Mouse (Mus musculus) G1E (cell line): ENCODE measurements around the gene Gm36176.

Source experiments
- CTCF ChIP-seq: IDR thresholded peaks from 2 replicates; pipeline ENCODE4 v1.5.1; 2012; ENCODE audit warnings: low read depth, low read length, inconsistent platforms, mixed read lengths
- GATA1 ChIP-seq: IDR thresholded peaks from 2 replicates; pipeline ENCODE4 v1.6.1; 2012; ENCODE audit warnings: borderline replicate concordance, low read length, inconsistent platforms, mixed read lengths
- POLR2AphosphoS5 ChIP-seq: IDR thresholded peaks from 2 replicates; pipeline ENCODE4 v1.6.1; 2012; ENCODE audit warnings: low read depth, low read length, inconsistent platforms; ENCODE audit not compliant: insufficient replicate concordance

GRCm38 (mm10) chr10:77797677-77798076 is 48.9 kb upstream of the Gm36176 start:
- TF ChIP-seq CTCF (no peak), POLR2AphosphoS5 (no peak), GATA1 (no peak)
